Mouse (Mus musculus) right cerebral cortex, adult 2 months (tissue): Measurements from ENCODE around the gene Dlg2.

Experiments
- DNase-seq, 2 experiments: peaks; one replicate each; pipeline ENCODE4 v3.0.0; 2021 to 2022; ENCODE audit warnings: low spot score in 2 of 2

The Dlg2 gene

DNA sequence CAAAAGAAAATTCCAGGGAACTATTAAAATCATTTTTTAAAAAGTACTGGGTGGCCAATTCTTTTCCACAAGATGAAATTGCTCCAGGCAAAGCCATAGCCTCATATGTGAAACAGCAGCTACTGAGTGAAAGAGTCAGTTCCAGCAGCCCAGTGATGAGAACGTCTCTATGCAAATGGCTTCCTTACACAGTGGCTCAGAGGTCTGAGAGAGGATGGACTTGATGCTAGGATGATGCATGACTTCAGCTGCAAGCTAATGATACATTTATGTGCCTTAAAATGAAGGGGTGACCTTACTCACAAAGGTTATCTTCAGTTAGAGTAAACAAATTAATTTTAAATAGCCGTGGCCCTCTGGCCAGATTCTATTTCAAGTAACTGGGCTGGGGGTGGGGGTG, 1420.5 kb downstream of the Dlg2 start:
- DNase-seq: no peak

DNA sequence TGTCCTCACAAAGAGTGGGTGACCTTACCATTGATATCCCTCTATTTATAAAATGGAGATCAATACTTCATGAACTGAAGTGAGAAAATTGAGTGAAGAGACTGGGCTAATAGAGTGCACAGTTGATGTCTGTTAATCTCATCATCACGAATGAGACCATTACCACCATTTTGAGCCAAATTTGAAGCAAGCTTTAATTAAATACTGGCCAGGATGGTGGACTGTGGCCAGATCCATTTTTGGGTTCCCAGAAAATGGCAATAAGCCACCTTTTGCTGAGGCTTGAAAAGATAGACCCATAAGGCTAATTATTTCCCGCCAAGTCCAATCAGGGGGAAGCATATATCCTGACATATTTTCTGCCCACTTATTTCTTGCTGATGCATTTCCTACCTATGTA, 1421.0 kb downstream of the Dlg2 start:
- DNase-seq: no peak

DNA sequence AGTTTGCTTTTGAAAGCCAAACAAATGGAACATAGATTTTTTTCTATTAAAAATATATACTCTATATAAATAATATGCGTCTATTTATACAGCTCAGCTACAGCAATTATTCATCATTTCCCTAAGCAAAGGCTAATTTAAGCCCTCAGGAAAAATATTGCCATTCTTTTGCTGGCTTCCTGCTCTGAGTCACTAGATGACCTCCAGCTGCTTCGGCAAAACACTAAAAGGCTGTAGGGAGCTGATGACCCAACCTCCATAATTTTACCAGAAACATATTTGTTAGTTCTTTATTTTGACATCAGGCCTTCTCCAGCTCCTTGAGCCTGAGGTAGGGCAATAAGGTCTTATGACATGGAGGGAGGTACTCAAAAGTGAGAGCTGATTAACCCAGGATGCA, 1426.0 kb downstream of the Dlg2 start:
- DNase-seq: no peak

DNA sequence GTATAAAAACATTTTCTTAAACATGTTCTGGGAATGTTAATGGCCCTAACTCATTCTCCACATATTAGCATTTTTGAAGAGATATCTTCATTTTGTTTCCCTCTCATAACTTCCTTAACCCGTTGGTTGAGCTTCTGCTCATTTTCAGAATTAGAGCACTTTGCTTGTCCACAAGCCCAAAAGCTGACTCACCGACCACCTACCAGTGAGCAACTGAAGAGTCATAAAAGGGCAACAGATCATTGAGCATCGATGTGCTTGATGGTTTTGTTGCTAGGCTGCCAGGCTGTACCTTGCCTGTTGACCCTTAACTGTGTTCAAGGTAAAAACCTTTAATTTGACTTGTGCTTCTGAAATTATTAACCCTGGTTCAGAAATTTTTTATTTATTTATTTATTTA, 1440.3 kb downstream of the Dlg2 start:
- DNase-seq: no peak

DNA sequence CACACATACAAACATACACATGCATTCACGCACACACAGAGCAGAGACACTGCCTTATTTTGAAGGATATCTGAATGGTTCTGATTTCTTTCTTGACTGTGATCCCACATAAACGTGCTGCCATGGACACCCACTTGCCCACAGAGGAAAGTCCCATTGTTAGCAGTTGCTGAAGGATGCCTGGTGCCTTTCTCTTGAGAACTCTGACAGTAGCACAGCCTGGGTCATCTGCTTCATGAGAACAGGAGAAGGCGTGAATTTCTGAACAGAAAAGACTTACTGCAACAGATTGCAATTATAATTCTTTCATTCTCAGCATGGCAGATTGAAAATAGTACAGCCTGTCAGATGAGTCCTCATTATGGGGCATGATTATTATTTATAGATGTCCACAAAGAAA, 1442.6 kb downstream of the Dlg2 start:
- DNase-seq: no peak

DNA sequence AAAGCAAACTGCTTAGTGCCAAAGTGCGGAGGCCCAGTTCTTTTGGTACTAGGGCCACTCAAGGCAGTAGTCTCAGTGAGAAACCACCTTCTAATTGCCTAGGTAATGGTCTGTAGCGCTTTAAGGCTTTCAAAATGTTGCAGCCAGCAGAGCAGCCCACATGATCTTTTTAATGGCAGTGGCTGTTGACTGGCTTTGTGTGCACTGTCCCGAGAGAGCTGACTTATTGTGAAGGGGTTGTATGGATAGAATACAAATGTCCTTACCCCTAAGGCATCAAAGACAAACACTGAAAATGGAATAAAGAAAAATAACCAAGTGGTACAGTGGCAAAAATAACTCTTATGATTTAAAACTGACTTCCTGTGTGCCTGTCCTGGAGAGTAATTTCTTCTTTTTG, 1443.3 kb downstream of the Dlg2 start:
- no peak for DNase-seq

DNA sequence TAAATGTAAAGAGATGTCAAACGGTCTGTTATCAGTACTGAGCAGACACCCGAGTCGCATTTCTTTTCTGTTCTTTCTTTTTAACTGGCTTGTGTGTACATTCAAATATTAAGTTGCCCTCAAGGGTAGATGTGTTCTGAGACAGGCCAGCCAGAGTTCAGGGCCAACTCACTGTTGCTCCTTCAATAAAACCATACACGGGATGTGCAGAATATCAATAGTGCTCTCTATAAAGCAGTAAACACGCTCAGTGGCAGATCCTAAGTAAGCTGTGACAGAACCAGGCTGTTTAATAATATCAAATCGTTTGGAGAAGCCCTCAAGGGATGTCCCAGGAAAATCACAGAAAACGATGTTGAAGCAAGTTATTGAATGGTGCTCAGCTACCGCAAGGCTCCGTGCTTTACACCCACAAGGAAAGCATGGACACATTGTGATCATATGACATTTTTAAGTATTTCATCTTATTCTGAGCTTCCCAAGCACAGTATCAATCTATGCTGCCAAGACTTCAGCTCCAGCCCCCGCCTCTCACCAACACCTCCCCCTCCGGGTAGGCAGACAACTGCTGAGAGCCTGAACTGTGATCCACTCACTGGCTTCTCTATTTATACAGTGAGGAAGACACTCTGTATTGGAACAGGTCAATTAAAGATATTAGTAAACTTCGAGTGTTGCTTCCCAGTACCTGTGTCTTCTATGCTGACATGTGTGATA, 1458.6 kb downstream of the Dlg2 start:
- peak; percentile 77 to 88 for DNase-seq

DNA sequence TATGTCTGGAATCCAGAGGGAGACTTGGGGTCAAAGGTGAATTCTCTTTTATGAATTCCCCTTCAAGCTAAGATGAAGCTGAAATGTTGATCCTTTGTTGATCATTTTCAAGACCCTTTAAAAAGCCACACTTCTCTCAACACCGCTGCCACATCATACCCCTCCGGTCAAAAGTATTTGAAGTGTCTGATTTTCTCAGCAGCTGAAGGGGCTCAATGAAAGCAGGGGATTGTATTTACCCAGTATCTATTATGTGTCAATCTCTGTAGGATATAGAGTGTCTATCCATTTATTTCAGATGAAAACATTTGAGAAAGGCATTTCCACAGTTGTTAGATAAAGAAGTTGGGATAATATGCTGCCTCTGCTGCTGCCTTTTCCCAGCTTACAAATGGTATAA, 1459.7 kb downstream of the Dlg2 start:
- DNase-seq: no peak

DNA sequence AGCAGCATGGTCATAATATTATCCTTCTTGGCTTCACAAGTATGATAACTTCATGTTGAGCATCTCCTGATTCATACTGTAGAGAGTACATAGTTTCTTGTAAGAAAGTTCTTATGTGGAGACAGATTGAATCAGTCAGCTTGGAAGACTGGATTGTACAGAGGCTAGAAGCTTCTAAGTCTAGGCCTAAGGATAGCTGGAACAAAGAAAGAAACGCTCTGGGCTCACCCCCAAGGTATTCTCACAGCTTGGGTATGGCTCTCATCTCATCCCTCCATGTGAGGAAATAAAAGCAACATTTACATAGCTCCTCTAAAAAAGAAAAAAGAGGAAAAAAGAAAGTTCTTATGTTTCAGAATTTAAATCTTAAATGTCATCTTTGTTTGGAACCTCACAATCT, 1466.8 kb downstream of the Dlg2 start:
- no peak for DNase-seq

DNA sequence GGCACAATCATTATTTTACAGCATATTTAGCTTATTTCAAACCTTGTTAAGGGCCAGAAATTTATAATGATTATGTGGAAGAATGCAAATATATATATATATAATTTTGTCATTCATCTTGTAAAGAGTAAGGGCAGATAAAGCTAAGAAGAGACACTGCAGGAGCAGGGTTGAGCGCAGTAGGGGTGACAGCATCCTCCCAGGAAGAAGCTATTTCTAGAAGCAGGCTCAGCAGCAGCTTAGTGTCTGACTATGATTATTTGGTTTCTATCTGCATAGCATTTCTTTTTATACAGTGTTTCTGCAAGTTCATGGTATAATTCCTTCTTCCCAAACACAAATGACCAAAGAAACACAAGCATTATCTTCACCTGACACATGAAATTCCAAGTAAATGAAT, 1479.1 kb downstream of the Dlg2 start:
- DNase-seq: no peak

DNA sequence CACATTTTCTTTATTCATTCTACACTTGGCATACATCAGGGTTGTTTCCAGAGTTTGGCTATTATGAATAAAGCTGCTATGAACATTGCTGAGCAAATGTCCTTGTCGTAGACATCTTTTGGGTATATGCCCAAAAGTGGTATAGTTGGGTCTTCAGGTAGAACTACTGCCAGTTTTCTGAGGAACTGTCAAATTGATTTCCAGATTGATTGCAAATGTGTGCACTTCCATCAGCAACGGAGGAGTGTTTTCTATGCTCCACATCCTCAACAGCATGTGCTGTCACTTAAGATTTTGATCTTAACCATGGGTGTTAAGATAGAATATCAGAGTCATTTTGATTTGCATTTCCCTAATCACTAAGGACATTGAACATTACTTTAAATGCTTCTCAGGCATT, 1486.5 kb downstream of the Dlg2 start:
- DNase-seq: no peak

DNA sequence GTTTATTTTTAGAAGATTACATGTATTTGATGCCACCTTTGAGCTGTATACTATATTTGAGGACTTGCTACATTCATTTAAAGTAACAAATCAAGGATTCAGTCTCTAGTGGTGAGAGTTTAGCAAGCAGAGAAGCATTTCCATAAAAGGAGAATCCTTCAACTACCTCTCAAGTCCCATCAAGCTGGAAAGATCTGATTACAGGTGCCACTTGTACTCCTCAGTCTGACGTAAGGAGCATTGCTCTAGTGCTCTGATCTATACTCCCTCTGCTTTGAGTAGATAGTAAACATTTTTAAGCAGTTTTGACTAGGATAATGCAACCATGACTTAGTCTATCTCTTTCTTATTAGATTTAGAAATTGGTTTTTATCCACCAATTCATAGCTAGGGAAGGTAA, 1496.5 kb downstream of the Dlg2 start:
- no peak for DNase-seq

DNA sequence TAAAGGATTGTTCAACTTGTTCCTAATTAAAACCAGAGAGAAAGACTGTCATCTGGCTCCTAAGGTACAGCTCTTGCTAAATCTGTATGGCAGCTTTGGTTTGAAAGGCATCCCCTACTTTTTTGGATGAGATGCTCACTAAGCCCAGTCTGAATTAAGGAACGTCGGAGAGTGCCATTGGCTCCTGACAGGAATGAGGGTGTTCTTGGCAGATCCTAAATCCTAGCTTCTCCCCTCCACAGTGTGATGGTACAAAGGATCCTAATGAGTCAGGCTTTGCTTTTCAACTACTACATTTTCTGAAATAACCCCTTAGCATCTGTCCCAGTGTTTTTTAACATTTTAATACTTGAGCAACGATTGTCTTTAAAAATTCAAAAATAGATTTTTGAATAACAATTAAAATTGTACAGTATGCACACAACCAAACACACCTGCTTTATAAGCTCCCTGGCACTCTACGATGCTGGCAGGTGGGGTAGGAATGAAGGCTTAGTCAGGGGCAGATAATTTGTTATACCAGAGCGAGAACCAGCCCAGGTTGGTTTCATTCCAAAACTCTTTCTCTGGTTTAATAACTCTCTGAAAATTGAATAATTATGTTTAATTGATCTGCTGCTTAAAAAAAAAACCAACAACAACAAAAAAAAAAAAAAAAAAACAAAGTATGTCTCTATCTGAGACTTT, 1527.4 kb downstream of the Dlg2 start:
- DNase-seq: no peak

DNA sequence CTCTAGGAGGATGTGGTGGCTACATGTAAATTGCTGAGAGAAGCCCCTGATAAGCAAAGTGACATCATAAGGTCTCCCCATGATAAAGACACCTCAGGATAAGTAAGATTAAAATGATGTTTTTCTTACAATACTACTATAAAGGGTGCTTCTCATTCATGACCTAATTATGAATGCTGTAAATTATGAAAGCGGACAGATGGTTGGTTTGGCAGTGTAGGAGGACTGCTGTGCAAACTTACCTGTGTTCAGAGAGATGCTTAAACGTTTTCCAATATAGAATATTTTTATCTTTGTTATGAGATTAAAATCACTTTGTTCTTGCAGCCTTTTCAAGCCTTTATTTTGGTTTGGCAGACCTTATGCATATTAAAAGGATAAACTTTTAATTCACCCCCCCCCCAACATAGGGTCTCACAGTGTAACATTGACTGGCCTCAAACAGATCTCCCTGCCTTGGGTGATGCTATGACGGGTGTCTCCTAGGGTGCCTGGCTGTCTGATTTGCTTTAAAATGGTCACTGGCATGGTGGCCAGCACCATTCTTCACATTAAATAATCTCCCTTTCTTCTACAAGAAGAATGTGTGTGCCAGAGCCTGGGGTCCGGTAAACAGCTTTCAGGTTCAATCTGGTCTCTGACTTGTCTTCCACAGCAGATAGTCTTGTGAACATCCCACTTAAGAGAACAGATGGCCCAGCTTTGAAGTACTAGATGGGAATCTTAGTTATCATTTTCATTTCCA, 1529.4 kb downstream of the Dlg2 start:
- no peak for DNase-seq

DNA sequence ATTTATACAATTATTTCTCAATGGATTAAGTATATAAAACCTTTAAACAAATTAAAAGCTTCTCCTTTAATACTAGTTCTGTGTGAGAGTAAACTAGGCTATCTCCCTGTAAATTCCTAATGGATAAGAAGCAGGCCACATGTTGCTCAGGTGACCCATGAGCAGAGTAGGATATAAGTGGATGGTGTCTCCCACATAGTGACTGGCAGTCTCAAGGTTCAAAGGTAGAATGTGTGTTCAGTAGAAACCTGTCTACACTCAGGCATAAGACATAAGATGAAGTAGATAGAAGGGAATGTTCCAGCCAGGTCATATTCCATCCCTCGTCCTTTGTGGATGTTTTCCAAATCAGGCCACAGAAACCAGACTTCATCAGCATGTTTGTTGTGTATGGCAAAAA, 1532.2 kb downstream of the Dlg2 start:
- DNase-seq: no peak

DNA sequence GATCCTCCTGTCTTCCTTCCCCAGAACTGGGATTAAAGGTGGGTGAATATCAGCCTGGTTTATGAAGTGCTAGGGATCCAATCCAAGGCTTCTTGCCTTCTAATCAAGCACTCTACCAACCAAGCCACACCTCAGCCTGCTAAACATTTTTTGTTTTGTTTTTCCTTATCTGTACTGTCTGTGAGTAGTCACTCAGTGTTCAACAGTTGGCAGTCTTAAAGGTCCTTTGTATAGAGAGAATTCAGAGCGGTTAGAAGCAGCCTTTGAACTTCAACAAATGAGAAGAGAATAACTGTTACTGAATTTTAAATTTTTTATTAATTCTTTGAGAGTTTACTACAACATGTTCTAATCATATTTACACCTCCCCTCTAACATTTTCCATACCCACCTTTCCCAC, 1548.5 kb downstream of the Dlg2 start:
- DNase-seq: no peak

DNA sequence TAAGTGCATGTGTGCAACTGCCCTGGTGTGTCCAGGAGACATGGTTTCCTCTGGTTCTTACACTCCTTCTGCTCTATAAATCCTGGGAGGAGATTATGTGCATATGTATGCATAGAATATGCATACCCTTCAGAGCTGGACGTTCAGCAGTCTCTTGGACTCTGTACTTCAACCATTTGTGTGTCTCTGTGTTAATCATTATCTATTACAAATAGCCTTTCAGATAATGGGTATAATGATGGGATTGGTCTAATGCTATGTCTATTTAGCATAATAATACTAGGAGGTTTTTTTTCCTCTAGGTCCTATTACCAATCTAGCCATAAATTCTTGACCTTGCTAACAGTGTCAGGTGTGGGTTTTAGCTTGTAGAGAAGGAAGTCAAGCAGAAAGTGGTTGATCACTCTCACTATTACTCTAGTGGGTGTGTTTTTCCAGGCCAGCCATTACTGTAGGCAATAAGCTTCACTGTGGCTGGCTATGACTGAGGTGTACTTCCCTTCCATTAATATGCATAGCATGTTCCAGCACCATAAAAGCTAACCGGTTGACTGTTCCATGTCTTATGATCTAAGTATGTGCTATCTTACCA, 1549.1 kb downstream of the Dlg2 start:
- DNase-seq: no peak

DNA sequence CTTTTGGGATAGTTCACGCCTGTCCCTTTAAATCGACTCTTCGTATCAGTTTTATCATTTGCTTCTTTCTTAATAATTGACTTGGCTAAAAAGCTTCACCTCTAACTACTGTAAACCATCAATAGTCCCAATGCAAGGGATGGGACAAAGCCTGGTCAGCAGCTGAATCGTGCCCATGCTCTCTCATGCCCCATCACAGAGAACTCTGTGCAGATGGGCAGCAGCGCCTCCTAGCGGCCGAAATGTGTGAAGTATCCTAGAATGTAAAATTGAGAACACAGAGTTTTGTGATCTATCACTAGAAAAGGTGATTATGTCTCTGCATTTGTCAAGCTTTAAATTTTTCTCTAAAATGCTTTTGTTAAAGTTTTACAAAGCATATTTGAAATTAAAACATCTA, 1550.6 kb downstream of the Dlg2 start:
- peak; percentile 65 to 73 for DNase-seq

DNA sequence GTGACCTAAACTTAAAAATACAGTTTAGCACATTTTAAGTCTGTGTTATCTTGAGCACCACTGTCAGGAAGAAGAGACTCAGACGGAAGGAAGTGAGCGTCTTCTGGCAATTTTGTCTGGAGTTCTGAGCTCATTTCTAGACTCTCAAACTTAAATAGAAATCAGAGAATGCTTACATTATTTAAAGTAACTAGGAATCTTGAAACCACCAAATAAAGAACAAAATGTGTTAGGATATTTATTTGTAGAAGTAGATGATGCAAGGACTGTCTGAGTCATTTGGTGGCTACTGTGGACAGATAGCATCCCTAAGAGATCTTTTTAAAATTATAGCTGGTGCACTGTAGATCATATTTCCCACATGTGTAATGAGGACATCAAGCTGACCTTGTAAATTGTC, 1557.8 kb downstream of the Dlg2 start:
- no peak for DNase-seq

DNA sequence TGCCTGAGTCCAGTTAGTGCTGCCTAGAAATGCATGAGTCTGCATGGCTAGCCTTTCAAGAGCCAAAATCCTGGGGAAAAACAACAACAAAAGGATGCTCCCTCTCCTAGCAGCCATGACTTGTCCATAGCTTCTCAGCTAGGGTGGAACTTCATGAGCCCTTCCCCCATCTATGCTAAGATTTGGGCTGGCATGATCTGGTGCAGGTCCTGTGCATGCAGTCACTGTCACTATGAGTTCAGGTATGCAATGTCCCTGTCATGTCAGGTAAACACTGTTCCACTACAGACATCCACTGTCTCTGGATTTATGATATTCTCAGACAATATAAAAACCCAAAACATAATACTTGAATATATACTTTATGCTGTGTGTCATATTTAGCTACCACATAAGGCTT, 1563.7 kb downstream of the Dlg2 start:
- DNase-seq: no peak

DNA sequence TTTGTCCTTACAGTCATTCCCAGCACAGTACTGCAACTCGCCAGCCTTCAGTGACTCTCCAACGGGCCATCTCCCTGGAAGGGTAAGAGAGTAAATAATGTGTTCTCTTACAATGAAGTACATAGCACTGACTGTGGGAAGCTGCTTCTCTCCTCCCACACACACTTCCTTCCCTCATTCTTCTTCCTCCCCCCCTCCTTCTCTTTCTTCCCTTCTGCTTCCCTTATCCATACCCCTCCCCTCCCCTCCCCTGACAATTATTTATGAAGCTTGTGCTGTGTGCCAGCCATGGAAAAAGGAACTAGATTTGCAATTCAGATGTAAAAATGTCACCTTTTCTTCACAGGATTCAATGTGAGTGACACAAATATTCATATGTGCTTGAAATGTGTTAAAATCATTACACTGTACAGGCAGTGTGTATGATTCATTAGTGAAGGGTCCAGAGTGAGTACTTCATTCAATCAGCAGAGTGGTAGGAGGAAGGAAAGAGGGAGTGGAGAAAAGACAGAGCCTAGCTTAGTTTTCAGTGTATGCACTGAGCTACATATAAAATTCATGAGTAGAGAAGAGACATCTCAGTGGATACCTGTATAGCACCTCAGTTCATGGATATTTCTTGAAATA, 1564.4 kb downstream of the Dlg2 start:
- DNase-seq: no peak

DNA sequence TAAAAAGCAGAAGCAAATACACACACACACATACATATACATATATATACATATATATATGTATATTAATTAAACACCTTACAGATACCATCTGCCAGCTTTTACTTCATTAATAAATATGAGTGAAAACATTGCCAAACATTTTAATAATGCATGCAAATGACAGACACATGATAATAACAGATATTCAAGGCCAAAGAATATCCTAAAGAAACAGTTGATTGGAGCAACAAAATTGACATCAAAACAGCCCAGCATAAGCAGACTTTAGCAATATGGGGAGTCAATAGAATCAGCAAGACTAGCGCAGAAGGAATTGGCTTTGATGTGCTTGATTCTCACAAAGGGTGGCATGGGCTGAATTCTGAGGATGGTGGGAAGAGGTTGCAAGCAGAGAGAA, 1568.5 kb downstream of the Dlg2 start:
- DNase-seq: no peak
